Mouse (Mus musculus) MEL (cell line): ENCODE measurements around the gene Usp15.

Experiments used
- MXI1 ChIP-seq: IDR thresholded peaks from 2 replicates; pipeline ENCODE4 v1.6.1; 2011; ENCODE audit warnings: mild to moderate bottlenecking, low read depth, low read length, improper control_type of control experiment
- POLR2A ChIP-seq, 2 experiments: IDR thresholded peaks; 2 replicates each; pipeline ENCODE4 v1.6.1; 2011 to 2012; ENCODE audit warnings: low read length in 2 of 2, mild to moderate bottlenecking in 2 of 2, control low read depth in 1 of 2, improper control_type of control experiment in 1 of 2, low read depth in 1 of 2, moderate library complexity in 1 of 2; ENCODE audit not compliant: control insufficient read depth in 1 of 2, insufficient read depth in 1 of 2, poor library complexity in 1 of 2
- POLR2AphosphoS5 ChIP-seq: IDR thresholded peaks from 2 replicates; pipeline ENCODE4 v1.6.1; 2012; ENCODE audit warnings: low read depth, borderline replicate concordance, mild to moderate bottlenecking, inconsistent platforms, low read length, moderate library complexity, mixed read lengths

DNA sequence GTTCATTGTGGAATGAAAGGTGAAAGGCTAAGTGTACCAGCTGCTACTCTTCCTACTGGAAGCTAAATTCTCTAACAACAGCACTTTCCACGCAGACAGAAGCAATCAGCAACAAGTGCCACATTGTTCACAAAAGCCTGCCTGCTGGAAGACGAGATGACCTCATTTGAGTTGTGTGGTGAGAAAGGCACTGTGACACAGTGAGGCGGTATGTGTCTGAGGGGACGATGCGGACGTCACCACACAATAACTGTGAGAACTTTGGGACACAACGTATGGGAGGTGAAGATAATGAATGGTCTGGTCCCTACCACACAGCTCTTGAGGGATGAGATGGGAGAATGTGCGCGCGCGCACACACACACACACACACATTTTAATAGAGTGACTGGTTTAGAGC, 86.2 kb downstream of the Usp15 start:
- TF ChIP-seq POLR2A (IDR thresholded peaks at IDR 0.05; ENCODE audit: control insufficient read depth in 1 of 2, insufficient read depth in 1 of 2, low read depth in 1 of 2, low read length in 2 of 2, poor library complexity in 1 of 2) = no peak
- no peak for TF ChIP-seq MXI1
- TF ChIP-seq POLR2AphosphoS5 = no peak
